Mouse (Mus musculus): Measurements from ENCODE around the gene Msh4. TPM values are rescaled to one million over a fixed set of nuclear protein-coding genes. Genes with fewer than 3 reads are reported as not detected.

The Msh4 gene
- polyA plus RNA-seq, 1 experiment from 2014 or later, result 0.35 TPM

DNA sequence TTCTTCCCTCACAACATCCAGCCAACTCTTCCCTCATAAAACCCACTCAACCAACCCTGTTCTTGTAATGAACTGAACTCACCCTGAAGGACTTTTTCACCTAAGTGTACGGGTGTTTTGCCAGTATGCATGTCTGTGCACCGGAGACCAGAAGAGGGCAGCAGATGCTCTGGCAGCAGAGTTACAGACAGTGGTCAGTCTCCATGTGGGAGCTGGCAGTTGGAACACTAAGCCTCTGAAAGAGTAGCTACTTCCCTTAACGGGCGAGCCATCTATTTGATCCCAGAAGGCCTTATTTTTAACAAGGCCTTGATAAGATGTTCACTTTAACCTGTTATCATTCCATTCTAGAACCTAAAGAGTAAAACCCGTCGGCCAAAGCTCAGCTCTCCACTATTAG is 1.4 kb downstream of the Msh4 start:
- H3K36me3 ChIP-seq (ENCODE audit: control insufficient read depth, insufficient read depth, low read length), result peaks cover 61% of the 10 kb centered on the region
- no peak overlapping the region for H3K27ac ChIP-seq (ENCODE audit: low read depth, low read length)
- H3K4me1 ChIP-seq (ENCODE audit: control insufficient read depth, insufficient read depth, low read length), result peaks cover 6% of the 10 kb centered on the region
- no peaks in the 10 kb centered on the region for H3K27me3 ChIP-seq (ENCODE audit: control insufficient read depth, insufficient read depth, low read length)
- peak; percentile 60; the same call in 1 of the 2 replicates for ATAC-seq (ENCODE audit: low FRiP score, low TSS enrichment)
- no peaks in the 10 kb centered on the region for H3K9me3 ChIP-seq (ENCODE audit: control insufficient read depth, low read length)
- no peak overlapping the region for H3K4me2 ChIP-seq (replicated peaks; ENCODE audit: low read depth, low read length)
- H3K4me3 ChIP-seq (ENCODE audit: low read length), result no peak overlapping the region
- WGBS, result 66% methylated on average over 6 of the region's 6 CpGs
- no peak overlapping the region for H3K9ac ChIP-seq (ENCODE audit: low read depth, low read length)

DNA sequence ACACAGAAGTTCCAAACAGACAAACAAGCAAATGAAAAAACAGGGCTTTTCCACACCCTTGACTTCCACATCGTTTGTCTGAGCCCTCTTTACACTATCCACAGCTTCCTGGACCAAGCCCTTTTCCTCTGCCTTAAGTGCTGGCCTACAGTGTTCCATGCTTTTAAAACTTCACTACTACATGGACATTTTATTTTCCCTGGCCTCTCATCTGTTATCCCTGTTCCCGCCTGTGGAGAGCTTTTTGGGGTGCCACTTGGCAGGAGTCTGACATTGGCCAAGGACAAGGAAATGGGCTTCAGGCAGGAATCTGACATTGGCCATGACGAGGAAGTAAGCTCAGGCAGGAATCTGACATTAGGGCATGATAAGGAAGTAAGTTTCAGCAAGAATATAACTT is 3.3 kb downstream of the Msh4 start:
- H3K4me3 ChIP-seq (ENCODE audit: low read length), result no peak overlapping the region
- H3K9me3 ChIP-seq (ENCODE audit: control insufficient read depth, low read length), result no peaks in the 10 kb centered on the region
- no peak overlapping the region for H3K27ac ChIP-seq (ENCODE audit: low read depth, low read length)
- no peak overlapping the region for H3K9ac ChIP-seq (ENCODE audit: low read depth, low read length)
- H3K36me3 ChIP-seq (ENCODE audit: control insufficient read depth, insufficient read depth, low read length), result peaks cover 41% of the 10 kb centered on the region
- no peaks in the 10 kb centered on the region for H3K4me1 ChIP-seq (ENCODE audit: control insufficient read depth, insufficient read depth, low read length)
- 59% methylated on average over 3 of the region's 3 CpGs for WGBS
- H3K4me2 ChIP-seq (replicated peaks; ENCODE audit: low read depth, low read length), result no peak overlapping the region
- no peaks in the 10 kb centered on the region for H3K27me3 ChIP-seq (ENCODE audit: control insufficient read depth, insufficient read depth, low read length)
- no peak for ATAC-seq (ENCODE audit: low FRiP score, low TSS enrichment)

DNA sequence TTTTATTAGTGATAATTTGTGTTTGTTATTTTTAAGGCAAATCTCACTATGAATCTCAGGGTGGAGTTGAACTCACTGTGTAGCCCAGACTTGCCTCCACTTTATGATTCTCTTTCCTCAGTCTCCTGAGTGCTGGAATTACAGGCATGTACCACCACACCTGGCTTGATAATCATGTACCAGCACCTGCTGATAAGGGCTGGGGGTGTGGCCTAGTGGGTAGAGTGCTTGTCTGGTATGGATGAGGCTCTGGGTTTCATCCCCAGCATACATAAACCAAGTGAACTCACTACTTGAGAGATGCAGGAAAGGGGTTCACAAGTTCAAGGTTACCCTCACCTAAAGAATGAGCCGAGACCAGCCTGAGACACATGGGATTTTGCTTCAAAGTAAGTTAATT is 4.0 kb downstream of the Msh4 start:
- Histone ChIP-seq H3K4me3 (ENCODE audit: low read length) (no peak overlapping the region), H3K27me3 (ENCODE audit: control insufficient read depth, insufficient read depth, low read length) (no peaks in the 10 kb centered on the region), H3K36me3 (ENCODE audit: control insufficient read depth, insufficient read depth, low read length) (peaks cover 34% of the 10 kb centered on the region), H3K4me2 (replicated peaks; ENCODE audit: low read depth, low read length) (no peak overlapping the region), H3K27ac (ENCODE audit: low read depth, low read length) (no peak overlapping the region), H3K9ac (ENCODE audit: low read depth, low read length) (no peak overlapping the region), H3K4me1 (ENCODE audit: control insufficient read depth, insufficient read depth, low read length) (no peaks in the 10 kb centered on the region), H3K9me3 (ENCODE audit: control insufficient read depth, low read length) (no peaks in the 10 kb centered on the region)
- no peak for ATAC-seq (ENCODE audit: low FRiP score, low TSS enrichment)
- 83% methylated on average over 1 of the region's 1 CpGs for WGBS

DNA sequence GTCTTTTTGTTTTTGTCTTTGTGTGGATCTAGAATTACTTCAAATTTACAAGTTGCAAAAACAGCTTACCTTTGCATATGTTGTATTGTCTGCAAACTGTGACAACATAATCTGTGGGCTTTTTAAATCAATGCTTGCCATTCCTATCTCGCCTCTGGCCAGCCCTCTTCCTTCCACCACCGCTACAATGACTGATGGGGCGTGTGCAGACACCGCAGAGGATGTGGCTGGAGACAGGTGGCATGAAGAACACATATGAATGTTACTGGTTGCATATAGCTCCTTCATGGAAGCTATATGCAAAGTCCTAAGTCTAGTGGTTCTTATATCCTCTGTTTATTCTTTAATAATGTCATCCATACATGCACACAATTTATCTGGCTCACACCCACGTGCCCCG is 8.7 kb downstream of the Msh4 start:
- Histone ChIP-seq H3K27me3 (ENCODE audit: control insufficient read depth, insufficient read depth, low read length) (no peaks in the 10 kb centered on the region), H3K4me3 (ENCODE audit: low read length) (no peak overlapping the region), H3K9ac (ENCODE audit: low read depth, low read length) (no peak overlapping the region), H3K4me2 (replicated peaks; ENCODE audit: low read depth, low read length) (no peak overlapping the region), H3K36me3 (ENCODE audit: control insufficient read depth, insufficient read depth, low read length) (no peaks in the 10 kb centered on the region), H3K4me1 (ENCODE audit: control insufficient read depth, insufficient read depth, low read length) (no peaks in the 10 kb centered on the region), H3K27ac (ENCODE audit: low read depth, low read length) (no peak overlapping the region), H3K9me3 (ENCODE audit: control insufficient read depth, low read length) (no peaks in the 10 kb centered on the region)
- no peak for ATAC-seq (ENCODE audit: low FRiP score, low TSS enrichment)
- WGBS, result 70% methylated on average over 6 of the region's 6 CpGs

DNA sequence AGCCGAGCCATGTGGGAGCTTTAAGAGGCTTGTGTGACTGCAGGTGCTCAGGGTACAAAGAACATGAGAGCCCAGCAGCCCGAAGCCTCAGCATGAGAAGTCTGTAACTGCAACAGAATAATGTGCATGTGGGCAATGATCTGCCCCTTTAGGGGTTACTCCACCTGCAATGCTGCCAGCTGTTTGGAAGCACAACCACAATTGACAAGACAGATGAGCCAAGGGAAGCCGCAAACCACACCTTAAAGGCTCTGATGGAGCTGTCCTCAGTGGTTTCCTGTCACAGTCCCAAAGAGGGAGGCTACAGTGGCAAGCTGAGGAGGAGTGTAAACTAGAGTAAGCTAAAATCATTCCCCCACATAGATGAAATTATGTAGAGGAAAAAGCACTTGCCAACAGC is 10.5 kb downstream of the Msh4 start:
- WGBS, result 80% methylated on average over 3 of the region's 3 CpGs
- Histone ChIP-seq H3K36me3 (ENCODE audit: control insufficient read depth, insufficient read depth, low read length) (no peaks in the 10 kb centered on the region), H3K9me3 (ENCODE audit: control insufficient read depth, low read length) (no peaks in the 10 kb centered on the region), H3K27me3 (ENCODE audit: control insufficient read depth, insufficient read depth, low read length) (no peaks in the 10 kb centered on the region), H3K4me2 (replicated peaks; ENCODE audit: low read depth, low read length) (no peak overlapping the region), H3K4me1 (ENCODE audit: control insufficient read depth, insufficient read depth, low read length) (no peaks in the 10 kb centered on the region), H3K27ac (ENCODE audit: low read depth, low read length) (no peak overlapping the region), H3K9ac (ENCODE audit: low read depth, low read length) (no peak overlapping the region), H3K4me3 (ENCODE audit: low read length) (no peak overlapping the region)
- no peak for ATAC-seq (ENCODE audit: low FRiP score, low TSS enrichment)

DNA sequence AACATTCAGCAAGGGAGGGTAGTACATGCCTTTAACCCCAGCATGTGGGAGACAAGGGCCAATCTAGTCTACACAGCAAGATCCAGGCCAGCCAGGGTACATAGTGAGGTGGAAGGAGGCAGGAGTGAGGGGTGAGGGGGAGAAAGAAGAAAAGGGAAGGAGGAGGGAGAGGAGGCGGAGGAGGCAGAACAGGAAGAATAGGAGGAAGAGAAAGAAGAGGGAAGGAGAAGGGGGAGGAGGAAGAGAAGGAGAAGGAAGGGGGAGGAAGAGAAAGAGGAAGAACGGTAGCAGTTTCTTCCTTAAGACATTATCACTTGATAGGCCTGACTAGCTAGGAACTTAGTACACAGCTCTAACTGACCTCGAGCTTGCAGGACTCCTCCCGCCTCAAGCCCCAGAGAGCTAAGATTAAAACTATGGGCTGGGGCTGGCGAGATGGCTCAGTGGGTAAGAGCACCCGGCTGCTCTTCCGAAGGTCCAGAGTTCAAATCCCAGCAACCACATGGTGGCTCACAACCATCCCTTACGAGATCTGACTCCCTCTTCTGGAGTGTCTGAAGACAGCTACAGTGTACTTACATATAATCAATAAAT is 16.7 kb downstream of the Msh4 start:
- 81% methylated on average over 7 of the region's 8 CpGs for WGBS

DNA sequence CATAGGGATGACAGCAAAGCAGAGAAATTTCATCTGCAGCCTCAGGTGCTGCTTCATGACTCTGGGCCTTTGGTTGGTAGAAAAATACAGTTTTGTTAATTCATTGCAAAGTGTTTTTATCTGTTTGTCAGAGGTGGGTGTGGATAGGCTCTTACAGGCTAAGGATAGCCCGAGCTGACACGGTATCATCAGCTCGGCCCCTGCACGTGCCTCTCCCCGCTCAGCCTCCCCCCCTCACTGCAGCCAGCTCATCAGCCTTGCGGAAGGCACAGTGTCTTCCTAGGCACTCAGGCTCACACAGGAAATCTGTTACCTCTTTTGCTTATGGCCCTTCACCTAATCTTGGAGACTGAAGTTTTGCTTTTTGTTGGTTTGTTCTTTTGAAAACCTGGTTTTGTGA is 17.8 kb downstream of the Msh4 start:
- no peak overlapping the region for H3K4me2 ChIP-seq (replicated peaks; ENCODE audit: low read depth, low read length)
- WGBS, result 77% methylated on average over 6 of the region's 6 CpGs
- H3K9ac ChIP-seq (ENCODE audit: low read depth, low read length), result no peak overlapping the region
- no peaks in the 10 kb centered on the region for H3K36me3 ChIP-seq (ENCODE audit: control insufficient read depth, insufficient read depth, low read length)
- no peaks in the 10 kb centered on the region for H3K9me3 ChIP-seq (ENCODE audit: control insufficient read depth, low read length)
- H3K4me3 ChIP-seq (ENCODE audit: low read length), result no peak overlapping the region
- H3K27me3 ChIP-seq (ENCODE audit: control insufficient read depth, insufficient read depth, low read length), result no peaks in the 10 kb centered on the region
- H3K4me1 ChIP-seq (ENCODE audit: control insufficient read depth, insufficient read depth, low read length), result 0 out of 2 replicates have a peak, but pooled peaks cover 4% of the 10 kb centered on the region
- no peak overlapping the region for H3K27ac ChIP-seq (ENCODE audit: low read depth, low read length)
- ATAC-seq (ENCODE audit: low FRiP score, low TSS enrichment), result no peak

More for the DNA sequence above, 16.7 kb downstream of the Msh4 start:
- no peaks in the 10 kb centered on the region for H3K27me3 ChIP-seq (ENCODE audit: control insufficient read depth, insufficient read depth, low read length)
- H3K27ac ChIP-seq (ENCODE audit: low read depth, low read length), result no peak overlapping the region
- no peaks in the 10 kb centered on the region for H3K36me3 ChIP-seq (ENCODE audit: control insufficient read depth, insufficient read depth, low read length)
- no peak for ATAC-seq (ENCODE audit: low FRiP score, low TSS enrichment)
- H3K4me3 ChIP-seq (ENCODE audit: low read length), result no peak overlapping the region
- no peak overlapping the region for H3K9ac ChIP-seq (ENCODE audit: low read depth, low read length)
- no peaks in the 10 kb centered on the region for H3K9me3 ChIP-seq (ENCODE audit: control insufficient read depth, low read length)
- H3K4me2 ChIP-seq (replicated peaks; ENCODE audit: low read depth, low read length), result no peak overlapping the region
- H3K4me1 ChIP-seq (ENCODE audit: control insufficient read depth, insufficient read depth, low read length), result 0 out of 2 replicates have a peak, but pooled peaks cover 4% of the 10 kb centered on the region

DNA sequence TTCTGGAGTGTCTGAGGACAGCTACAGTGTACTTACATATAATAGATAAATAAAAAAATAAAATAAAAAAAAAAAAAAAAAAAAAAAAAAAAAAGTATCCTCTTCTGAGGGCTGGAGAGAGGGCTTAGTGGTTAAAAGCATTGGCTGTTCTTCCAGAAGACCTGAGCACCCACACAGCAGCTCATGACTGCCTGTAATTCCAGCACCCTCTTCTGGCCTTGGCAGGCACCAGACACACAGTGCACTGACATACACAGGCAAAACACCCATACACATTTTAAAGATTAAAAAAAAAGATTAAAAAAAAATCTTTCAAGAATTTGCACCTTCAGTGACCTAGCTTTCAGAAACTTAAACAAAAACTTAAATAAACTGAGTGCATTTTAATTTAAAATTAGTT is 19.6 kb downstream of the Msh4 start:
- Histone ChIP-seq H3K36me3 (ENCODE audit: control insufficient read depth, insufficient read depth, low read length) (no peaks in the 10 kb centered on the region), H3K4me3 (ENCODE audit: low read length) (no peak overlapping the region), H3K9ac (ENCODE audit: low read depth, low read length) (no peak overlapping the region), H3K27ac (ENCODE audit: low read depth, low read length) (no peak overlapping the region), H3K4me2 (replicated peaks; ENCODE audit: low read depth, low read length) (no peak overlapping the region), H3K9me3 (ENCODE audit: control insufficient read depth, low read length) (no peaks in the 10 kb centered on the region), H3K4me1 (ENCODE audit: control insufficient read depth, insufficient read depth, low read length) (0 out of 2 replicates have a peak, but pooled peaks cover 4% of the 10 kb centered on the region), H3K27me3 (ENCODE audit: control insufficient read depth, insufficient read depth, low read length) (no peaks in the 10 kb centered on the region)
- ATAC-seq (ENCODE audit: low FRiP score, low TSS enrichment), result no peak

DNA sequence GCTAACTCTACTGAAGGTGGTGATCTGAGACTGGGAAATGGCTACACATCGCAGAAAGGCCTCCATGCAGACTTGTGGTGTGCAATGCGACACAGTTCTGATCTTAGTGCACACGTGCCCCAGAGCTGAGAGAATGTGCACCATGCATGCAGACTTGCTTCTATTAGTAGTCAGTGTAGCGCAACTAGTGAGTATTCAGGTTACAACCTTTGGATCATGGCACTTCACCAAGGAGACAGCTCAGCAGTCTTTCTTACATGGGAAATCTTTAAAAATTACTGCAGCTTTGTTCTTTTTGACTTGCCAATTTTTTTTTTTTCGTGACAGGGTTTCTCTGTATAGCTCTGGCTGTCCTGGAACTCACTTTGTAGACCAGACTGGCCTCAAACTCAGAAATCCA is 34.5 kb downstream of the Msh4 start:
- Histone ChIP-seq H3K9ac (ENCODE audit: low read depth, low read length) (no peak overlapping the region), H3K4me2 (replicated peaks; ENCODE audit: low read depth, low read length) (no peak overlapping the region), H3K27ac (ENCODE audit: low read depth, low read length) (no peak overlapping the region), H3K4me1 (ENCODE audit: control insufficient read depth, insufficient read depth, low read length) (no peaks in the 10 kb centered on the region), H3K36me3 (ENCODE audit: control insufficient read depth, insufficient read depth, low read length) (no peaks in the 10 kb centered on the region), H3K9me3 (ENCODE audit: control insufficient read depth, low read length) (no peaks in the 10 kb centered on the region), H3K27me3 (ENCODE audit: control insufficient read depth, insufficient read depth, low read length) (no peaks in the 10 kb centered on the region), H3K4me3 (ENCODE audit: low read length) (no peak overlapping the region)
- no peak for ATAC-seq (ENCODE audit: low FRiP score, low TSS enrichment)
- WGBS, result 73% methylated on average over 5 of the region's 5 CpGs

All from kidney, embryonic 14.5 days (tissue).